Mouse (Mus musculus) NIH3T3 (cell line): ENCODE measurements at regions not wholly inside any gene's neighbourhood (a gene's known extent, or its start where the extent isn't known, plus 50 kb on each side); places are given as distances from the start of the nearest gene placed in this dataset.
A peak's percentile ranks its signal among the peaks of the same experiment; 100 is the strongest.

Experiments
- DNase-seq: peaks from one replicate; pipeline ENCODE4 v3.0.0-alpha.2; 2012; ENCODE audit warnings: low read depth

DNA sequence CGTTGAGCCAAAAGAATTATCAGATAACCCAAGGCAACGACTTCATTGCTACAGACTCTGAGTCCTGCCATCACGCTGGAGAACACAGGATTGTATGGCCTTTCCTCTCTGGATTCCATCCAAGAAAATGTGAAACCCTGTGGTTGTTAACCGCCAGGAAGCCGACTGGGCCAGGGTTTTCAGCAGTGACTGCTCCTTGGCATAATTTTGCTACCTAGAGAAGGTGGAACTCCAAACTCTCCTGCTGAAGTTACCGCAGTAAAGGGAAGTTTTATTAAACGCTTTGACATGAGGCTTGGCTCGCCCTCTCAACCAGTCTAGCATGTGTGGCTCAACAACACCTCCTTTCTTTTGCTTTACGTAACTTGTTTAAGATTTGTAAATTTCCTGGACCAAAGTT lies 116.9 kb downstream of the Wif1 start:
- DNase-seq = no peak

DNA sequence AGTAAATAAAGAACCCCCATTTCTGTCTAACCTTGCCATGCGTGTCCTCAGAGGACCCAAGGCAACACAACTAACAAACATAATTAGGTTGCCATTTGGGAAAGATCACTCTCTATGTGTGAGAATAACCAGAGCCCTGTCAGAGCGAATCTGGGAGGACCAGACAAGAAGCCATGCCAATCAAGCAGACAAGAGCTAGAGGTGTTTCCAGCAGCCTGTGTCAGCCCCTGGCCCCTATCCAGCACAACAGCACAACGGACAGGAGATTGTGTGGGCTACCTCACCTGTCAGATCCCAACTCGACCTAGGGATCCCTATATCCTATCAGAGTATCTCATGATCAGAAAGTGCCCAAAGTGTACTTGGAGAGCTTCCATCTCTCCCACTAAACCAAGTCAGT lies 119.9 kb downstream of the Wif1 start:
- DNase-seq = no peak

DNA sequence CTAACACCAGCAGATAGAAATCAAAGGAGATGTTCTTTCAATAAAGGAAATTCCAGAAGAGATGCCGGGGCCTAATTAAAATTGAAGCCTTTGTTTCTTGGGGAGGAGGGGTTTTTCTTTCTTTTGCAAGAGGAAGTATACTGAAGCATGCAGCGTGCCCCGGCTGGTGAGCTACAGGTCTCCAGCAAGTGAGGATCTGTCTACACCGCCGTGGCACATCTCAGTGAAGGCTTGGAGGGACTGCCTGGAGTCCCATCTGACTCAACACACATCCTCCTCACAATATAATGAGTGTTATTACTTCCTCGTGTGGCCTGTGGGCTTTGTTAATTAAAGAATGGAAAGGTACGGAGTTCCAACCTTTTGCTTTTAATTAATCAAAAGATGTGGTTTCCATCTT lies 126.7 kb downstream of the Wif1 start:
- DNase-seq = no peak

DNA sequence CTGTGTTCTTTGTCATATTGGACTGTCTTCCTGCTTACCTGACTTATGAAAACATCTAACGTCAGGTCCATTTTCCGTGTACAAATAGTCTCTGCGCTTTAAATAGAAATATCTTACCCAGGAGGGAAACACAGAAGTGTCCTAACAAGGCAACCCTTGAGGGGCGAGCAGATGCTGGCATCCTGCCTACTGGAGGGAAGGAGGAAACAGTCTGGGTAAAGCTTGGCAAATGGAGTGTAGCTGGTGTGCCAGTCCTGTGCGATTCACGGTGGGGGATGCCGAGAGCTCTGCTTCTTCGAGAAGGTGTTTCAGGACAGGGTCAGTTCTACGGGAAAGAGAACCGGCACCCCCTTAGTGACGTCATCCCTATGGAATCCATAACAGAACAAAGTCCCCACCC lies 127.4 kb downstream of the Wif1 start:
- DNase-seq = no peak

DNA sequence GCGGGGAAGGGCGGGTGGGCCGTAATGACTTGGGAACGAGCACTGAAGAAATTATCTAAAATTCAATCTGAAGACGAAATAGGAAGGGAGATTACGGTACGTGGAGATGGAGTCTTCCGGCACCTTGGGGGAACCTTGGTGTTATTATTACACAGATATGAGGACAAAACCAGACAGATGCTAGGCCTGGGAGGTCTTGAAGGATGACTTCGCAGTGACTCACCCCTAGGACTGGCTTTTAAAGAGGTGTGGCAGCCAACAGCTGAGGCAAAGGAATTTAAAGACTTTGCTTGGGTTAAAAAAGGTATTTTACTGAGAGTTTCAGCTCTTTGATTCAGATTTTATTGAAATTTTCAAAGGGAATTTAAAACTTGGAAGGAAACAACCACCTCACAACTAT lies 140.3 kb downstream of the Wif1 start:
- peak; percentile 26 for DNase-seq

DNA sequence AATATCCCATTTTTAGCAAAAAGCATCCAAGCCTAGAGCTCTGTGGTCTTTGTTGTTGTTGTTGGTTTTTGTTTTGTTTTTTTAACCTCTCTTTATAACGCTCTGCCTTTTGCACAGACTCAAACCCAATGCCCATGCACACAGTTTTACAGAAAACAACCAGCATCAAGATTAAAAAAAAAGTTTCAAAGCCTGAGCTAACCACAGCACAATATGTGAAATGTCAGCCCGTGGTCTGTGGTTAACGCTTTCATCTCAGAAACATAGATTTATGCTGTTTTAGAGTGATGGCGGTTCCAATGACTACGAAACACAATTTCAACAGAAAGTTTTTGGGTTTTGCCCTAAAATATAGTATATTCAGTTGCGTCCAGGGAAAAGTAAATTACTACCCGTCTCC lies 155.4 kb downstream of the Wif1 start:
- no peak for DNase-seq

DNA sequence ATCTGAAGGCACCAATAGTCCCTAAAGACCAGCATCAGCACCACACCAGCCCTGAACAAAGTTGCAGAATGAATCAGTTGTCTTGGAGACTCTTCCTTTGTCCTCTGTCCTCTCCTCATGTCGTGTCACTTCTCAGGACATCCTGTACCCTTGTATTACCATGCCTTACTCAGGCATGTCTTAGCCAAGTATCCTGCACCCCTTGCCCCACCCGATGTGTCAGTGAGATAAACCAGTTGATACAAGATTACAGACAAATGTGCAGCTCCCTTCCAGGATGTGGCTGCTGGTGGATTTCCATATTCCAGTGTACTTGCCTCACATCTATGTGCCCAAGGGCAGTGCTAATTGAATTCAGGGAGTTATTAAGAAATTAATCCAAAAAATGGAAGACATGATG lies 151.8 kb downstream of the Tbc1d30 start:
- DNase-seq = no peak

DNA sequence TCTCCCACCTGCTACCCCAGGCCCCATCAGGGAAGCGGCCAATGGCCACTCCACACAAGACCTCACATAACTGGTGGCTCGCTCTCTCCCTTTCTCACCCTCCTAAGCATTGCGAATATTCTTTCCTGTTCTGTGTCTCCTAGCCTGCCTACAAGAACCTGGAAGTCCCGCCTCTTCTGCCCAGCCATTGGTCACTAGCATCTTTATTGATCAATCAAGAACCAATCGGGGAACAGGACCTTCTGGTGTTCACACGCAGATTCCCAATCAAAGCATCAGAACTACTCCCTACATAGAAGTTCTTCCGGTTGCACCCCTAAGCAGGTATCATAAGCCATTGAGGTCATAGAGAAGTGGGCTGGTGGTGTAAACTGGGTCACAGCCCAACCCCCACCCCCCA lies 148.5 kb downstream of the Tbc1d30 start:
- DNase-seq = peak; percentile 10

DNA sequence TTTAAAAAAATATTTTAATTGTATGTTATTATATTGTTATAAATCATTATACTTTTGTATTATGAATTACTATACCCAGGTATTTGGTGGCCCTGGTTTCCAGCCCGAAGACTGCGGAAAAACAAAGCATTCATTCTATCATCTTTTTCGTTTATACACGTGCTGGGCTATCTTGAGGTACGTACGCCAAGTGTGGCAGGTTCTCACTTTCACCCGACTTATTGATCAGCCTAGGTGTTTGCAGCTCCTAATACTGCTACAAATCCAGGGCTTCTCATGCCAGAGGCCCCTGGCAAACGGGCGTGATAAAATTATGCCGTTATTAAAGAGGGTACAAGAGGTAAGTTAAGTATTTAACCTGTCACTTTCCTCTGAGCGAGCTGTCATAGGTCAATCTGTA lies 145.5 kb downstream of the Tbc1d30 start:
- DNase-seq = no peak

DNA sequence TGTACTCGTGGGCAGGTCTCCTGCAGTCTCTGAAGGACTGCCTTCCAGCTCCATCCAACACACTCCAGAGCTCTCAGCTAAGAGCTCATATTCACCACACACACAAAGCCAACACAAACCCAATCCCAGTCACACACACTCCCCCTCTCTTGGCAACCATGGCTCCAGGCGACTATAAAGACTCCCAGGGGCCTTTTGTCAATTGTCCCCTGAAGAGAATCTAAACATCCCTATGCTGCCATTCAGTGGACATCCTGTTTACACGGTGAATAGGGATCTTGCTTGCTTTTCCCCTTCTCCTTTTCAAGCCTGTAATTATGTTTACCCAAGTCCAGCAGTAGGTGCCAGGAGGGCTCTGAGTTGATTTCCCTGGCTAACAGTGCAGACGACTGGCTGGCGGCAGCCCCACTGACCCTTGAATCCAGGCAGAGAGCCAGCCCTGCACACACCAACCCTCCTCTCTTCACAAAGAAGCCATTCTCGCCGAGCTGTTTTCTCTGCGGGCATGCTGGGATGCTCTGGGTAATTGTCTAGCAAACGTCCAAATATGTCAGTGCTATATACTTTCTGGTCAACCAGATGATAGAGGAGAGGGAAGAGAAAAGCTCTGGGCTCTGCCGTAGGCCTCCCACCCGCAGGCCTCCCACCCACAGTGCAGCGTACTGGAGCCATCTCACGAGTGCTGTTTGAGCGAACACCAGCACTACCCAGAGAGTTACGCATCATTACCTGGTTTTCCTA lies 144.9 kb downstream of the Tbc1d30 start:
- peak; percentile 23 for DNase-seq

DNA sequence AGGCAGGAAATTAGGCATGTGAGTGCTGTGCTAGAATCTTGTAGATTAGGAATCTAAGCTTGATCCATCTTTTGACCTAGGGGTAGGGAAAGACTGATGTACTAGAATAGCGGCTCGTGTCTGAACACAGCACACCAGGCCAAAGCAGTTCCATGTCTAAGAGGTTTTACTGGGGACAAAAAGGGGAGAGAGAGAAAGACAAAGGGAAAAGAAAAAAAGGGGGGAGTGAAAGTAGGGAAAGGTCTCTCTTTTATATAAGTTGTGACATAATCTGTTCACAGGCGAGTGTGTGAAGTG lies 144.4 kb downstream of the Tbc1d30 start:
- no peak for DNase-seq
